Mouse (Mus musculus): Measurements from ENCODE around the gene Selenom. TPM values are rescaled to one million over a fixed set of nuclear protein-coding genes. Genes with fewer than 3 reads are reported as not detected.
A peak's percentile ranks its signal among the peaks of the same experiment; 100 is the strongest.

The Selenom gene
- total RNA-seq, 2 experiments from 2014 or later, result not detected

DNA sequence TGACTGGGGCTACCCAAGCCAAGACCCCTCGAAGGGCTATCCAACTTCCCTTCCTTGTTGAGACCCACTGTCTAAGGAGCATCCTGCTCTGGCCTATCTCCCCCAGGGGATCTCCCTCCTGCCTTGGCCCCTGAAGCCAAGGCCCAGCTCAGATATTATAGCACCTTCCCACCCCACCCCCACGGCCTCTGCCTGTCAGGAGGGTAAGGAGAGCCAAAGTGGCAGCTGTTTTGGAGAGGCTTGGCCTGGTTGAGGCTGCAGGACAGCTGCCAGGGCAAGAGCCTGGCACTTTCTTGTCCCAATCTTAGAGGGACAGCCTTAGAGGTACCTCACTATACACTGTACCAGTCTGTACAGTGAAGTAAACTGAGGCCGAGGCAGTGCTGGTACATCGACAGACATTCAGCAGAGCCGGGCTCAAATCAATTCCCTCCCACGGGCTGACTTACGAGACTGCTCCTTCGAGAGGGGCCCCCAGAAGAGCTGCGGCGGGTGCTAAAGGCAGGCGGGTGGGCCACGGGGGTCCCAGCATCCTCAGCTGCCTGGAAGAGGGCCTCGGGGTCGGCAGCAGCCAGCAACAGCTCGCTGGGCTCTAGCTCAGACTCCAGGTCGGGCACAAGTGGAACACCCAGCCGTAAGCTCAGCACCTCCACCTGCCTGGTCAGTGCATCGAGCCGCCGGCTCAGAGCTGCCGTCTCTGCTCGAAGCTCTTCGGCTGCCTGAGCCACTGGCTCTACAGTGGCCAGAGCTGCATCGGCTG lies 12.7 kb downstream of the Selenom start:
- ATAC-seq (replicated peaks; ENCODE audit: low FRiP score, low TSS enrichment, poor library complexity, severe bottlenecking), result no peak

DNA sequence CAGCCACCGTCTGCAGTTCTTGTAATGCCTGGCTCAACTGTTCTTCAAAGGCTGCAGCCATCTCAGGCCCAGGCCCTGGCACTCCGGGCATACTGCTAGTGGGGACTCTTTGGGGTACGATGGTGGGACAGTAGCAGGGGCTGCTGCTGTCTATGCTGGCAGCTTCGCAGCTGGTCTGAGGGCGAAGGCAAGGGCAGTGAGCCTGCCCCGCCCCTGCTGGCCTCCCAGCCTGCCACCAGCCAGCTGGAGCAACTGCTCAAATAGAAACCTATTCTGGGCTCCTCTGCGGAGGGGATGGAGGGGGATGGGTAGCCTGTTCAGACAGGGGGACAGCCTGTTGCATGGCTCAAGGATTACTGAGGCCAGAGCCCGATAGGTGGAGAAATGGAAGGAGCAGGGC lies 13.3 kb downstream of the Selenom start:
- ATAC-seq (replicated peaks; ENCODE audit: low FRiP score, low TSS enrichment, poor library complexity, severe bottlenecking), result no peak

DNA sequence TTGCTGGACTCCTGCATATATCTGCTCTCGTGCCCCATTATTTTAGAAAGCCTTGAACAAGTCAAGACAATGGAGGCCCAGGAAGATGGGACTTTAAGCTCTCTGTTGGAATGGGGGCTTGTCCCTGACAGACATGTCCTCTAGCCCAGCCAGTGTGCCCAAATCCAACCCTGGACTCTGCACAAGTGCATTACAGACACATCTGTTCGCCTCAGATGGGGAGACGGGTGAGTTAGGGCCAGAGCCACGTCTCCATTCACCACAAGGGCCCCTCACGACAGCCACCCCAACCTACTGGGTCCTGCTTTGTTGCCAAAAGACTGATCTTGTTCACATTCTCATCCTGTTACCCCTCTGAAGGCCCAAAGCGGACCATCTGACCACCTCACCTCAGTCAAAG lies 13.7 kb downstream of the Selenom start:
- no peak for ATAC-seq (replicated peaks; ENCODE audit: low FRiP score, low TSS enrichment, poor library complexity, severe bottlenecking)

DNA sequence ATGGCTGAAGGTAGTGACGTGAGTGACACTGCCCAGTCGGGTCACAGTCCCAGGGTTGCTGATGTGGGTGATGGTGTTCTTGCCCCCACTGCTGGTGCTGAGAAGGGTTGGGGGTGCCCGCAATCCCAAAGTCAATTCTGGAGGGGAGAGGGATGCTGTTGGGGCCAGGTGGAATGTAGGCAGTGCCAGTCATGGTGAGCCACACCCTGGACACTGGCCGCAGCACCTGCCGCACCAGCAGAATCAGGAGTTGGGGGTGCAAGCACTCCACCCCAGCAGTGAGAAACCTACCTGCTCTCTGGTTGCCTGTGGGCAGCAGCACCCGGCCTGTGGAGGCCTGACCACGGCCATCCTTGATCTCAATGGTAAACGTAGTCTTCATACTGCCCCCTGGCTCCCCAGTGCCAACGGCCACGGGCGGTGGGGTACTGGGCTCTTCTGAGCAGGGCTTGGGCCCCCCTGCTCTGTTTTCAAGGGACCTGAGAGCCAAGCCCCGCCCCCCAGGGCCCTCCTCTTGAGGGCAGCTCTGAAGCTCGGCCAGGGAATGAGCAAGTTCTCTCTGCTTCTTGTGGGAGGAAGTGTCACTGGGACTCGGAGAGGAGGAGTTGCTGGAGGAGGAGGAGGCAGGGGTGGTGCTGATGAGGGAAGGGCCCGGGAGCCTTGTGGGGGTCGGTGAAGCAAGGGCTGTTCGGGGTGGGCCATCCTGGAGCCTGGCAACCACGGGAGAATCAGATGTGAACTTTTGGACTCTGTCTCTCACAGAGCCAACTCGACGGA lies 15.2 kb downstream of the Selenom start:
- no peak for ATAC-seq (replicated peaks; ENCODE audit: low FRiP score, low TSS enrichment, poor library complexity, severe bottlenecking)

- ATAC-seq (replicated peaks; ENCODE audit: low FRiP score, low TSS enrichment, poor library complexity, severe bottlenecking), result no peak
These were observed 16.2 kb downstream of the Selenom start for GRCm38 (mm10) chr11:3530731-3531130.

DNA sequence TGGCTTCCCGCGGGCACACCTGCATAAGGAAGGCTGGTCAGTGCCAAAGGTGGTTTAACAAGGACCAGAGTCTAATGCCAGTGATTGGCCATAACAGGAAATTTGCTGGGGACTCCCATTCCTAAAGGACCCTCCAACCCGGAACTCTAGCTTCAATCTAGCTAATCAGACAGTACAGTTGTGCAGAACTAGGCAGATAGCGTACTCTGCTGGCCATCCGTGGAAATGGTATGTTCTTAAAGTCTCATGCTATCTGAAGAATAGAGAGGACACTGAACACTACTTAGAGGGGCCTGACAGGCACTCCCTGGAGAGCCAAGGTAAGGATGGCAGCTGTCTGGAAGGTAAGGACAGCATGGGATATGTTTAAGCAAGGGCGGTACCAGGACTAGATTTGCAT lies 17.1 kb downstream of the Selenom start:
- ATAC-seq (replicated peaks; ENCODE audit: low FRiP score, low TSS enrichment, poor library complexity, severe bottlenecking), result no peak

GRCm38 (mm10) chr11:3532101-3532931 lies 17.8 kb downstream of the Selenom start:
- no peak for ATAC-seq (replicated peaks; ENCODE audit: low FRiP score, low TSS enrichment, poor library complexity, severe bottlenecking)

GRCm38 (mm10) chr11:3533406-3533932 lies 19.0 kb downstream of the Selenom start:
- ATAC-seq (replicated peaks; ENCODE audit: low FRiP score, low TSS enrichment, poor library complexity, severe bottlenecking), result no peak

DNA sequence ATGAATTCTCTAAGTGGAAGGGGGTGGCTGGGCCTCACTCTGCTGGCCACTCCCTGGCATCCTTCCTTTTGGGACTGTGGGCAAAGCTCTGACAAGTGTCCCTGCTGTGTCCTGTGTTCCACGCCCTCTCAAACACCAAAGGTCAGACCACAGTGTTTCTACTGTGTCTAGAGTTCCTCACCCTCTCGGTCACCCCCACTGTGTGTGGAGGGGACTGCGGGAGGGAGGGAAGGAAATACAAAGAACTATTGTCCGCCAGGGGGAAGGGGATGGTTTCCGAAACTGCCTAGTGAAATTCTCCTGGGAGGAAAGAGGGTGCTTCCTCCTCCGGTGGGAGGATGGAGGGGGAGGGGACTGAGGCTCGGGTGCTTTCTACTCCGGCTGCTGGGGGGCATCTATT lies 20.5 kb downstream of the Selenom start:
- ATAC-seq (replicated peaks; ENCODE audit: low FRiP score, low TSS enrichment, poor library complexity, severe bottlenecking), result peak; percentile 4; the same call in 1 of the 2 replicates

DNA sequence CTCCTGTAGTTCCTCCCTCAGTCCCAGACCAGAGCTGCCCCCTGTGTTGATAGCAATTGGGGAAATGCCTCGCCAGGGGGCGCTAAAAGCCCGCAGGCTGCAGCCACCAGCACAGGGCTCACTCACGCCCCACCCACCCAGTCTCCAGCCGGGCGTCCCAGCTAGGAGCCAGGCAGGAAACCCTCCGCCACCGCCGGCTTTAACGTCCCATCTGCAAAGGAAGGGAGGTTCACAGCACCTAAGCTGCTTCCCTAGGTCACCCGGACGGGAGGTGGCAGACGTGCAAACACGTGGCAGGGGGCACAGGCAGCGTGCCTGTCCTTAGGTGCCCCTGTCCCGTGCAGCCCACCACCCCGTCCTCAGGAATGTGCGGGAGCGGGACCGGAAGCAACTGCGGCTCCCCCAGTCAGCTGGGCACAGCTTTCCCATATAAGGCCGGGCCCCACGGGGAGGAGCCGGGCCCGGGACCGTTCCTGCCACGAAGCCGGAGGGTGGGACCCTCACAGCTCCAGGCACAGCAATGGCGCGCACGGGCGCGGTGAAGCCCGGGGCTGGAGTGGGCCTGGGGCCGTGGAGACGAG lies 21.0 kb downstream of the Selenom start:
- ATAC-seq (replicated peaks; ENCODE audit: low FRiP score, low TSS enrichment, poor library complexity, severe bottlenecking), result peak; percentile 72

DNA sequence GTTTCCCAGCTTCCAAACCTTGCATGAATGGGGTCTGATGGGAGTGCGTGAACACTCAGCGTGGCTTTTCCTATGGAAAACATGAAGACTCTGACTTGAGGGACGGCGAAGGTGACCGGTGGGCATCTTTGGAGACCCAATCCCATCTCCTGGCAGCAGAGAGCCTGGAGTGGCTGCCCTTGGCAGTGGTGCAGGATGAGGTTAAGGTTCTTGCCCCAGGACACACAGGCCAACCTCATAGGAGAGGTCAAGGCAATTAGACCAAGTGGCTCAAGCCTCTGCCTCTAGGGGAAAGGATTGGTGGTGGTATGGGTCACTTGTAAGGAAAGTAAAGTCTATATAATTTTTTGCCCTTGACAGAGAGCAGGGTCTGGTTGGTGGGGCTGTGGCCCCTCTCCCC lies 21.6 kb downstream of the Selenom start:
- no peak for ATAC-seq (replicated peaks; ENCODE audit: low FRiP score, low TSS enrichment, poor library complexity, severe bottlenecking)

DNA sequence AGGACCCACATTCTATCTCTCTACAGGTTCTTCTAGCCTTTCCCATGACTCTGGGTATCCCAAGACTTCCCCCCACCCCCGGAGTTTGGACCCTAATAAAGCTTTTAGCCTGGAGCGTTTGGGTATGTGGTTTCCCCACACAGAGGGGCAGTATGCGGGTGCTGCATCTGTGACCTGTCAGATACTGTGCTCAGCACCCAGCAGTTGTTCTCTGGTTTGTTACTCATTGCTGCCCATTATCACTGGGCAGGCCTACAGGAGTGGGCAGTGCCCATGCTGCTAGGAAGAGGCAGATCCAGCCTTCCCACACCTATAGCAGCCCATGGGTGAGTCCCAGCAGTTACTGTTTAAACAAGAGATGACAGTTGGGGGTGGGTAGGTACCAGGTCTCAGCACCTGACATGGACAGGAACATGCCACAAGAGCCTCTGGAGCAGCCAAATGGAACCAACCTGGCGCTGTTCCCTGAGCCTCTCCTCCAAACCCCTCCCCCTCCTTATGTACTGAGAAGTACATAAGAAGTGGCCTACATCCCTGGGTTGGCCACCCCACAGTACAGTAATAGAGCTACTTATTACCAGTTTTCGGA lies 22.4 kb downstream of the Selenom start:
- no peak for ATAC-seq (replicated peaks; ENCODE audit: low FRiP score, low TSS enrichment, poor library complexity, severe bottlenecking)

DNA sequence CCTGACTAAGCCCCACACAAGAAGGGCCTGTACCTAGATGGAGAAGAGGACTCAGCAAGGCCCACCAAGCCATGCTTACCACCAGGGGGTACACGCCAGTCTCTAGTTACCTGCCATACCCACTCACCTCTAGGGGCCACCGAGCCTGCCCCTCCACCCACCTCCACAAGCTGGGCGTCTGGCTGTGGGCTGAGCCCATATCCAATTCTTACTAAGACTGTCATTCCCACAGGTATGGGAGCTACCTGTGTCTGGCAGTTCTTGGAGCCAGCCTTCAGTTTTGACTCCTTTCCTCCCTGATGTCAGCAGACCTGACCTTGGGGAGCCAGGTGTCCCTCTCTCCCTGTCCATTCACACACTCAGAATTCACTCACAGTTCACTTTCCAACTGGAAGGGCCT lies 23.2 kb downstream of the Selenom start:
- ATAC-seq (replicated peaks; ENCODE audit: low FRiP score, low TSS enrichment, poor library complexity, severe bottlenecking), result no peak

DNA sequence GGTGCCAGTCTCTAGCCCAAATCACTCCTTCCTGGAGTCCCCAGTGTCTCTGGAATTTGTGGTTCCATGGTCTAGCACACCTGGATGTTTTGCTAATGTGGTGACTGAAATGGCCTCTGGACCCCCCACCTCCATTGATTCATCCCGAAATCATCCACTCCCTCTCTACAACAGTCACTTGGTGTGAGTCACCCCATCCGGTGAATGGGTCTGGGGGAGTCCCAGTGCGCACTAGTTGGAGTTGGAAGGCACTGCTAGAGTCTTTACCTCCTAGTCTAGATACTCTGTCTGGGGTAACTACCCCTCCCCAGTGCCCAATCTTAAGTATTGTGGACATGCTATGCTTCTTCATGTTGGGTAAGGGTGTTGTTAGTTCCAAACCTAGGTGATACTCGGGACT lies 23.9 kb downstream of the Selenom start:
- no peak for ATAC-seq (replicated peaks; ENCODE audit: low FRiP score, low TSS enrichment, poor library complexity, severe bottlenecking)

- ATAC-seq (replicated peaks; ENCODE audit: low FRiP score, low TSS enrichment, poor library complexity, severe bottlenecking), result peak; percentile 83
These were observed 24.8 kb downstream of the Selenom start for GRCm38 (mm10) chr11:3539111-3539825.

DNA sequence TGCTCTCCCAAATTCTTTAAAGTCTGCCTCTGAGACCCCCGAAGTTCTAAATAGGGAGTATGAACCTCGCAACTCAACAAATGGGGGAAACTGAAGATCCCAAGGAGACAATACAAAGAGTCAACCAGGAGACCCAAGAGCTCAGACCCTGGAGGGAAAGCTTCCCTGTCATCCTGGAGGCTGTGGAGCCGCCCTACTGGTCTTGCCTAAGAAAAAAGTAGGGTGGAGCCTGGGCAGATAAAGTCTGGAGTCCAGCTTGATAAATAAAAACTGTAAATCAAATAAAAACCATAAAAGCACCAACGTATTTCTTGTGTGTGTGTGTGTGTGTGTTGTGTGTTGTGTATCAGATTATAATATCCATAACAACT lies 25.3 kb downstream of the Selenom start:
- ATAC-seq (replicated peaks; ENCODE audit: low FRiP score, low TSS enrichment, poor library complexity, severe bottlenecking), result no peak

DNA sequence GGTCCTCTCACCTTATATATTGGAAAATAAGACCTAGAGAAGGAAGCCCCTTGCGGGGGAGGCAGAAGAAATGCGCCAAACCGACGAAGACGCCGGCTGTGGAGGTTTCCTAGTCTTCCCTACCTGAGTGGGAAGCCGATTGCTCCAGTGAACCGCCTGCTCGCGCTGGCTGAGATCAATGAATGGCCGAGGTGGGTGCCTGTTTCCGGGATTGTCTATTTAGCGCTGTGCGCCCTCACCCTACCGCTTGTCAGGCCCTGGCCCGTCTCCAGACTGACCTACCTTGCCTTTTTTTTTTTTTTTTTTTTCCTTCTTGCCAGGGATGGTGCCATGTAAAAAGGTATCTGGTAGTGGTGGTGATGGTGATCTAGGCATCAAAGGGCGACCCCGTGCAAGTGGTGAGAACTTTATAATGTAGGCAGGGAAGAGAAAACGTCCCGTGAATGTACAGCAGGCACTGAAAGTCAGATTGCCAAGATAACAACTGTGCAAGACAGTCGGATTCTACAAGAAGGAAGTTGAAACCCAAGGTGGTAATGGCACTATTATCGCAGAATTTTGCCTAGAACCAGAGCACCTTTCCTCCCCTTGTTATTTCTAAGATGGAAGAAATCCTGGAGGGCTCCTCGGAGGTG lies 26.1 kb downstream of the Selenom start, which contains the start of gene Smtn:
Smtn (minus strand) TSS at position 162 of the 635 bp plus-strand sequence.
- ATAC-seq (replicated peaks; ENCODE audit: low FRiP score, low TSS enrichment, poor library complexity, severe bottlenecking), result no peak

DNA sequence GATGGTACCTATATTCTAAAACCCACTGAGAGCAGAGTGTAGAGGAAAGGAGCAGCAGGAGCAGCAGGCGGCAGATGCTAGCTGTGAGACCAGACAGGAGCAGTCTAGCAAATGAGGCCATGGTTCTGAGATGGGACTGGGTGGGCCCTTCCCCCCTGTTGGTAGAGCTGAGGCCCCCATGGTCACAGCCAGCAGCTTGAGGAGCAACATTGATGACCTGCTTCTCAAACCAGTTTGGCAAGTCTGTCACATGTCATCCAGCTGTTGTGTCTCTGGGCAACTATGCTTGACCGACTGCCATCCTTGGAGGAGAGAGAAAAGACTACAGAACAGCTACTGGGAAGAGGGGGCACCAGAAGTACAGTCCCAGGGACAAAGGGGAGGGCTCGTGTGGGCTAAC lies 27.4 kb downstream of the Selenom start:
- ATAC-seq (replicated peaks; ENCODE audit: low FRiP score, low TSS enrichment, poor library complexity, severe bottlenecking), result no peak

All from megakaryocyte-erythroid progenitor cell, adult 5-6 weeks (primary cell).